Mouse (Mus musculus): Measurements from ENCODE around the gene Plin5. TPM values are rescaled to one million over a fixed set of nuclear protein-coding genes. Genes with fewer than 3 reads are reported as not detected.

Plin5 gene
- polyA plus RNA-seq, 1 experiment from 2014 or later = 9.7 TPM

DNA sequence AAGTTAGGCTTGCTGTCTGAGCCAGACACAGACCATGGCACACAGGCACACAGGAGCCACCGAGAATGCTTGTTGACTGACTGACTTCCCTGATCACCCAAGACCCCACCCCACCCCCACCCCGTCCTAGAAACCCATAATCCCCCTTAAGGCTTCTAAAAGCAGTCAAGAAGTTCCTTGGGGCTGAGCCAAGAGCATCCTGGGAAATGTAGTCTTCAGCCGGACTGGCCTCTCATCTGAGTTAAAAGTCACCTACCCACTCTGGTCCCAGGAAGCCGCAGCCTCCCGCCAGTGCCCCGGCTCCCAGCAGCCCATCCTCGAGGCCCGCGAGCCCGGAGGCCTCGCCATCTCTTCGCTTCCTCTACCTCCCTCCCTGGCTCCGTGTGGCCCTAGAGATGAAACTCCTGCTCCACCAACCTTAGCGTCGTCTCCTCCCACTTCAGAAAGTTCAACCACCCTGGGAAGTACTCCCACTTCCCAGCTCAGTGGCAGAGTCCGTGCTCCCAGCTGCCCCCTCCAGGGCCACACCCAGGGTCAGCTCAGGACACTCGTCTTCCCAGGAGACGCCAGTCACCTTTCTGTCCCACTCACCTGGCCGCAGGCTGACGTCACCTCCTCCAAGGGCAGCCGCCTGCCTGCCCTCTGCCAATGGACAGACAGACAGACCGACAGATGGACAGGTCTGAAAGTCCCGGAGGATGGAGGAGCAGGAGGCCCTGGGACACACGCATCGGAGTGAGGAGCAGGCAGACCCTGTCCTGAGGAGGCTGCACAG is 20.6 kb upstream of the Plin5 start:
- peaks cover 38% of the 10 kb centered on the region for H3K27me3 ChIP-seq (ENCODE audit: control insufficient read depth, insufficient read depth, low read depth, low read length)
- ATAC-seq (ENCODE audit: low read depth) = no peak
- H3K4me2 ChIP-seq (ENCODE audit: low read depth, low read length) = no peak overlapping the region
- WGBS (ENCODE audit: insufficient replicate concordance) = 33% methylated on average over 25 of the region's 25 CpGs
- peaks cover 30% of the 10 kb centered on the region for H3K4me1 ChIP-seq (ENCODE audit: control insufficient read depth, low read depth, low read length)
- no peaks in the 10 kb centered on the region for H3K9me3 ChIP-seq (replicated peaks; ENCODE audit: control insufficient read depth, low read length)
- H3K9ac ChIP-seq (ENCODE audit: low read depth, low read length) = no peak overlapping the region
- no peak overlapping the region for H3K4me3 ChIP-seq (ENCODE audit: low read depth, low read length)
- H3K27ac ChIP-seq (ENCODE audit: low read length) = no peak overlapping the region
- no peaks in the 10 kb centered on the region for H3K36me3 ChIP-seq (ENCODE audit: control insufficient read depth, insufficient read depth)

- WGBS (ENCODE audit: insufficient replicate concordance) = 59% methylated on average over 7 of the region's 7 CpGs
- no peak overlapping the region for H3K9ac ChIP-seq (ENCODE audit: low read depth, low read length)
- no peaks in the 10 kb centered on the region for H3K36me3 ChIP-seq (ENCODE audit: control insufficient read depth, insufficient read depth)
- H3K27ac ChIP-seq (ENCODE audit: low read length) = no peak overlapping the region
- ATAC-seq (ENCODE audit: low read depth) = no peak
- H3K4me2 ChIP-seq (ENCODE audit: low read depth, low read length) = no peak overlapping the region
- no peaks in the 10 kb centered on the region for H3K9me3 ChIP-seq (replicated peaks; ENCODE audit: control insufficient read depth, low read length)
- H3K4me1 ChIP-seq (ENCODE audit: control insufficient read depth, low read depth, low read length) = peaks cover 29% of the 10 kb centered on the region
- no peak overlapping the region for H3K4me3 ChIP-seq (ENCODE audit: low read depth, low read length)
- peaks cover 28% of the 10 kb centered on the region for H3K27me3 ChIP-seq (ENCODE audit: control insufficient read depth, insufficient read depth, low read depth, low read length)
These were observed 19.2 kb upstream of the Plin5 start for GRCm38 (mm10) chr17:56136558-56136957.

DNA sequence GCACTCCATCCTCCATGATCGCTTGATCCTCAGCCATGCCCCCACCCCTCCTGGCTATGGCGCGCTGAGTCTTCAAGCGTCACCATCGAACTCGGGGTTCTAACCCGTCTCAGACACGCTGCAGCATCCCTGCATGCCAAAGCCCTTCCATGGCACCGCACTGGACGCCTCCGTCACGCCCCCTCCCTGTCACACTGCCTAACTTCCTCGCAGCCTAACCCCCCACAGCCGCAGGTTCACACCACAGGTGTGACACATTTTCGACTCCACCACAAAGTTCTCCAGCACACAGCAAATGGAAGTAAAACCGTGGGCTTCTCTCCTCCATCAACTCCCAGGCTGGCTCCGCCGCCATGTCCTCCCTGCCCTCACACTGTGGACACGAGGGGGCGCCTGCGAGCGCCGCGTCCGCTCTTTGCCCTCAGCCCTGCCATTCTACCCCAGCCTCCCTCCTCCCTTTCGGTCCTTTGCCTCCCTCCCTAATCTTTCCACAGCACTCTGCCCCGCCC is 17.1 kb upstream of the Plin5 start:
- H3K9me3 ChIP-seq (replicated peaks; ENCODE audit: control insufficient read depth, low read length) = no peaks in the 10 kb centered on the region
- peak overlapping the region; percentile 76 for H3K4me2 ChIP-seq (ENCODE audit: low read depth, low read length)
- H3K27me3 ChIP-seq (ENCODE audit: control insufficient read depth, insufficient read depth, low read depth, low read length) = peaks cover 8% of the 10 kb centered on the region
- 2% methylated on average over 27 of the region's 27 CpGs for WGBS (ENCODE audit: insufficient replicate concordance)
- H3K9ac ChIP-seq (ENCODE audit: low read depth, low read length) = peak overlapping the region; percentile 36
- peaks cover 8% of the 10 kb centered on the region for H3K36me3 ChIP-seq (ENCODE audit: control insufficient read depth, insufficient read depth)
- peaks cover 22% of the 10 kb centered on the region for H3K4me1 ChIP-seq (ENCODE audit: control insufficient read depth, low read depth, low read length)
- peak overlapping the region; percentile 57 for H3K4me3 ChIP-seq (ENCODE audit: low read depth, low read length)
- ATAC-seq (ENCODE audit: low read depth) = peak; percentile 35
- H3K27ac ChIP-seq (ENCODE audit: low read length) = peak overlapping the region; percentile 88

- Histone ChIP-seq H3K9ac (ENCODE audit: low read depth, low read length) (peak overlapping the region; percentile 36; the same call in 1 of the 2 replicates), H3K4me1 (ENCODE audit: control insufficient read depth, low read depth, low read length) (peaks cover 21% of the 10 kb centered on the region), H3K9me3 (replicated peaks; ENCODE audit: control insufficient read depth, low read length) (no peaks in the 10 kb centered on the region), H3K27me3 (ENCODE audit: control insufficient read depth, insufficient read depth, low read depth, low read length) (no peaks in the 10 kb centered on the region; the same call in 1 of the 2 replicates), H3K36me3 (ENCODE audit: control insufficient read depth, insufficient read depth) (peaks cover 8% of the 10 kb centered on the region), H3K4me2 (ENCODE audit: low read depth, low read length) (peak overlapping the region; percentile 76), H3K27ac (ENCODE audit: low read length) (peak overlapping the region; percentile 88), H3K4me3 (ENCODE audit: low read depth, low read length) (peak overlapping the region; percentile 57)
- peak; percentile 87 for ATAC-seq (ENCODE audit: low read depth)
- WGBS (ENCODE audit: insufficient replicate concordance) = 3% methylated on average over 16 of the region's 21 CpGs
These were observed 16.3 kb upstream of the Plin5 start for GRCm38 (mm10) chr17:56133457-56134363.

- Histone ChIP-seq H3K27me3 (ENCODE audit: control insufficient read depth, insufficient read depth, low read depth, low read length) (no peaks in the 10 kb centered on the region), H3K4me3 (ENCODE audit: low read depth, low read length) (no peak overlapping the region), H3K4me2 (ENCODE audit: low read depth, low read length) (peak overlapping the region; percentile 37), H3K9me3 (replicated peaks; ENCODE audit: control insufficient read depth, low read length) (no peaks in the 10 kb centered on the region), H3K9ac (ENCODE audit: low read depth, low read length) (no peak overlapping the region), H3K27ac (ENCODE audit: low read length) (no peak overlapping the region), H3K36me3 (ENCODE audit: control insufficient read depth, insufficient read depth) (peaks cover 8% of the 10 kb centered on the region), H3K4me1 (ENCODE audit: control insufficient read depth, low read depth, low read length) (peaks cover 21% of the 10 kb centered on the region)
- ATAC-seq (ENCODE audit: low read depth) = no peak
- WGBS (ENCODE audit: insufficient replicate concordance) = 4% methylated on average over 14 of the region's 14 CpGs
These were observed 15.3 kb upstream of the Plin5 start for GRCm38 (mm10) chr17:56132661-56133060.

DNA sequence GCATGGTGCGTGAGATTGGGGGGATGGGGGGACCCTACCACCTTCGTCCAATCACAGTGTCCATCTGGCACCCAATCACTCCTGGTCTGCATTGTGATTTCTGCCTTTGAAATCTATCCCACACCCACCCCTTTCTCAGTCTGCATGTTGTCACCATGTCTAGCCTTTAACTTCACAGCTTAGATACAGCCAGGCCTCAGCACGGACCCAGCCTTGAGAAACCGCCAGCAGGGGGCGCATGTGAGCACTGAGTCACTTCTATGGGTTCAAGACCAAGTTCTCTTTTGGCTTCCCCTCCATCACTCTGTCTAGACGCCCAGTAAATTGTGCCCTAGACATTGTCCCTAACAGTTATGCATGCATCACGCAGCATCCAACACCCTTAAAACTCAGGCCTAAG is 14.4 kb upstream of the Plin5 start:
- Histone ChIP-seq H3K9me3 (replicated peaks; ENCODE audit: control insufficient read depth, low read length) (no peaks in the 10 kb centered on the region), H3K36me3 (ENCODE audit: control insufficient read depth, insufficient read depth) (peaks cover 8% of the 10 kb centered on the region), H3K27me3 (ENCODE audit: control insufficient read depth, insufficient read depth, low read depth, low read length) (no peaks in the 10 kb centered on the region), H3K9ac (ENCODE audit: low read depth, low read length) (no peak overlapping the region), H3K27ac (ENCODE audit: low read length) (no peak overlapping the region), H3K4me1 (ENCODE audit: control insufficient read depth, low read depth, low read length) (peaks cover 21% of the 10 kb centered on the region), H3K4me3 (ENCODE audit: low read depth, low read length) (no peak overlapping the region), H3K4me2 (ENCODE audit: low read depth, low read length) (no peak overlapping the region)
- WGBS (ENCODE audit: insufficient replicate concordance) = 34% methylated on average over 7 of the region's 7 CpGs
- no peak for ATAC-seq (ENCODE audit: low read depth)

- Histone ChIP-seq H3K27ac (ENCODE audit: low read length) (no peak overlapping the region), H3K36me3 (ENCODE audit: control insufficient read depth, insufficient read depth) (peaks cover 8% of the 10 kb centered on the region), H3K9ac (ENCODE audit: low read depth, low read length) (no peak overlapping the region), H3K4me2 (ENCODE audit: low read depth, low read length) (no peak overlapping the region), H3K4me1 (ENCODE audit: control insufficient read depth, low read depth, low read length) (peaks cover 21% of the 10 kb centered on the region), H3K27me3 (ENCODE audit: control insufficient read depth, insufficient read depth, low read depth, low read length) (no peaks in the 10 kb centered on the region), H3K9me3 (replicated peaks; ENCODE audit: control insufficient read depth, low read length) (no peaks in the 10 kb centered on the region), H3K4me3 (ENCODE audit: low read depth, low read length) (no peak overlapping the region)
- ATAC-seq (ENCODE audit: low read depth) = no peak
- 77% methylated on average over 10 of the region's 10 CpGs for WGBS (ENCODE audit: insufficient replicate concordance)
These were observed 13.7 kb upstream of the Plin5 start for GRCm38 (mm10) chr17:56131136-56131535.

- 58% methylated on average over 15 of the region's 15 CpGs for WGBS (ENCODE audit: insufficient replicate concordance)
- Histone ChIP-seq H3K9me3 (replicated peaks; ENCODE audit: control insufficient read depth, low read length) (no peaks in the 10 kb centered on the region), H3K9ac (ENCODE audit: low read depth, low read length) (no peak overlapping the region), H3K4me1 (ENCODE audit: control insufficient read depth, low read depth, low read length) (peaks cover 7% of the 10 kb centered on the region), H3K36me3 (ENCODE audit: control insufficient read depth, insufficient read depth) (peaks cover 8% of the 10 kb centered on the region), H3K4me3 (ENCODE audit: low read depth, low read length) (no peak overlapping the region), H3K4me2 (ENCODE audit: low read depth, low read length) (no peak overlapping the region), H3K27me3 (ENCODE audit: control insufficient read depth, insufficient read depth, low read depth, low read length) (peaks cover 6% of the 10 kb centered on the region; the same call in 1 of the 2 replicates), H3K27ac (ENCODE audit: low read length) (no peak overlapping the region)
- ATAC-seq (ENCODE audit: low read depth) = no peak
These were observed 10.8 kb upstream of the Plin5 start for GRCm38 (mm10) chr17:56128246-56128645.

Measured in liver, embryonic 16.5 days (tissue).